Mouse (Mus musculus): ENCODE measurements around the gene Ehmt2.

Ehmt2 gene

DNA sequence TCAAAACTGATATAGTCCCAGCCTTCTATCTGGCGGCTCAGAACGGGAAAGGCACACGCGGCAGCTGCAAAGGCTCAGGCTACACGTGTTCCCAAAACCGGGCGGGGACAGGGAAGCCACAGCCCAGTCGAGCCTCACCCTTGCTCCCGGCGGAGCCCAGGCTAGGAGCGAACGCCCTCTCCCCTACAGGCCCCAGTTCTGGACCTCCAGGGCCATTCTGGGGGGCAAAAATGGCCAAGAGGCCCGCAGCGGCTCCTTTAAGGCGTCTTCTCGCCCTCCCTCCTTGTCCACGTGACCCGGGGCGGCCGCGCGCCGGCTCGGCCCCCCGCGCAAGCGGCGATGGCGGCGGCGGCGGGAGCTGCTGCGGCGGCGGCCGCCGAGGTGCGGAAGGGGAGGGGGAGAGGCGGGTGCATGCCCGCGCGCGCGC is at the start of gene Ehmt2, which contains the start of gene C2:
Ehmt2 (plus strand) TSS at position 310 of the 427 bp plus-strand sequence.
C2 (minus strand) TSS at position 106 of the 427 bp plus-strand sequence.
- peak; percentile 83 for DNase-seq (ENCODE audit: low read depth, low spot score)

- DNase-seq (ENCODE audit: low read depth, low spot score), result peak; percentile 99
These were observed 48.4 kb upstream of the Ehmt2 start, which contains the start of the genes Skiv2l and Nelfe for GRCm38 (mm10) chr17:34849722-34850516. TSS of gene Skiv2l (minus strand) at chr17:34850210. TSS of gene Nelfe (plus strand) at chr17:34850391.

GRCm38 (mm10) chr17:34850517-34851125 is 47.6 kb upstream of the Ehmt2 start:
- no peak for DNase-seq (ENCODE audit: low read depth, low spot score)

- DNase-seq (ENCODE audit: low read depth, low spot score), result no peak
These were observed 44.8 kb upstream of the Ehmt2 start for GRCm38 (mm10) chr17:34853511-34853910.

DNA sequence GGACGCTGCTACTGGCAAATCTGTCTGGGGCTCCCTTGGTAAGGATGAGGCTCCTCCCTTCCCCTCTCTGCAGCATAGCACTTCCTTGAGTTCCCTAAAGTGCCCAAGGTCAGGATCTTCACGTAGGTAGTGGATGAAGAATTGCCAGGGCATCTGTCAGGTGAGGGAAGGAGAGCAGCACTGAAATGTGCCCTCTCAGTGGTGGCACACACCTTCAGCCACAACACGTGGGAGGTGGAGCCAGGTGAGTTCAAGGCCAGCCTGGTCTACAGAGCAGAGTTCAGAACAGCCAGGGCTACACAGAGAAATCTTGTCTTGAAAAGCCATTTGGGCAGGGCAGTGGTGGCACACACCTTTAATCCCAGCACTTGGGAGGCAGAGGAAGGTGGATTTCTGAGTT is 43.5 kb upstream of the Ehmt2 start:
- no peak for DNase-seq (ENCODE audit: low read depth, low spot score)

DNA sequence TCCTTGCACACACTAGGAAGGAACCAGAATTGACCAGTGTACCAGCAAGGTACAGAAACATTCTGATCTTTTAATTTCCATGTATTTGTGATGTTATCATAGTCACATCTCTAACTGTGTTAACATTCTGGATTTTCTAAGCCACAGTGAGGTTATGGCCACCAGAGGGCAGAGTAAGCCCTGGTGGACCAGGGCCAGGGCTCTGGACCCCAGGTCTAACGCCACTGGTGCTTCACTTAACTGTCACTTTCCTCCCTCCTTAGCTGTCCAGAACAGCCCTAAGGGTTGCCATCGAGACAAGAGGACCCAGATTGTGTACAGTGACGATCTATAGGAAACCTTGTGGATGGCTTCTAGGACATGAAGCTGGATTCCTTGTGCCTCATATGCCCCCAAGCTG is 42.4 kb upstream of the Ehmt2 start:
- peak; percentile 61 for DNase-seq (ENCODE audit: low read depth, low spot score)

DNA sequence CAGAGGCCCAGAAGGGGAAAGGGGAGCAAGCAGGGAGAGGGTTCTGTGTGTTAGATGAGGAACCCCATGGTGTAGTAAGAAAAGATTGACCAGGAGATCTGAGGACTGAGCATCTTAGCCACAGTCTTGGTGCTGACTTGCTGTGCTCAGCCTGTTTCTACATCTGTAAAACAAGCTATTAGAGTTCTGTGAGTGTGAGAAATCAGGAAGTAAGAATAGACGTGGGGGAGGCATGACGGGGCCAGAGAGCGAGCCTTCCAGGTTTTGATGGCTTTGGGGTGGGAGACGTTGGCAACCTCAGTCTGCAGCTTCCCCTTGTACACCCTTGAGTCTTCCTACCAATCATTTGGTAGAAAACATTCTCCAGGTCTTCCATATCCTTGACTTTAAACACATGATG is 39.6 kb upstream of the Ehmt2 start:
- no peak for DNase-seq (ENCODE audit: low read depth, low spot score)

GRCm38 (mm10) chr17:34860514-34860913 is 37.8 kb upstream of the Ehmt2 start:
- no peak for DNase-seq (ENCODE audit: low read depth, low spot score)

- no peak for DNase-seq (ENCODE audit: low read depth, low spot score)
These were observed 36.4 kb upstream of the Ehmt2 start for GRCm38 (mm10) chr17:34861704-34862415.

GRCm38 (mm10) chr17:34862416-34863081 is 35.7 kb upstream of the Ehmt2 start, which contains the start of gene Cfb:
TSS of gene Cfb (minus strand) at chr17:34862518.
- no peak for DNase-seq (ENCODE audit: low read depth, low spot score)

- DNase-seq (ENCODE audit: low read depth, low spot score), result no peak
These were observed 32.3 kb upstream of the Ehmt2 start for GRCm38 (mm10) chr17:34865981-34866380.

- no peak for DNase-seq (ENCODE audit: low read depth, low spot score)
These were observed 23.9 kb upstream of the Ehmt2 start for GRCm38 (mm10) chr17:34874321-34874720.

GRCm38 (mm10) chr17:34879336-34879879 is 18.9 kb upstream of the Ehmt2 start, which contains the start of gene Zbtb12:
TSS of gene Zbtb12 (plus strand) at chr17:34879483.
- no peak for DNase-seq (ENCODE audit: low read depth, low spot score)

DNA sequence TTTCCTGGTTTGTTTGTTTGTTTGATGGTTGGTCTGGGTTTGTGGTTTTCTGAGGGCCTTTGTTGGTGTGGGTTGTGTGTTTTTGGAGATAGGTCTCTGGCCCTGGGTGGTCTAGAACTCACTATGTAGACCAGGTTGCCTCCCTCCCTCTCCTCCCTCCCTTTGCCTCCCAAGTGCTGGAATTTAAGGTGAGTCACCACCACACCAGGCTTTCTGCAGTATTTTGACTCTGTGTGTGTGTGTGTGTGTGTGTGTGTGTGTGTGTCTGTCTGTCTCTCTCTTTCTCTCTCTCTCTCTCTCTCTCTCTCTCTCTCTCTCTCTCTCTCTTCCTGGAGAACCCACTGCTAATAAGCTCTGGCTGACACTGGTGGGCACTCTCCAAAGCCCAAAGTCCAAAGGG is 17.1 kb upstream of the Ehmt2 start:
- no peak for DNase-seq (ENCODE audit: low read depth, low spot score)

GRCm38 (mm10) chr17:34881683-34882310 is 16.5 kb upstream of the Ehmt2 start, which contains the start of gene Gm20547:
TSS of gene Gm20547 (minus strand) at chr17:34882042.
- peak; percentile 35 for DNase-seq (ENCODE audit: low read depth, low spot score)

DNA sequence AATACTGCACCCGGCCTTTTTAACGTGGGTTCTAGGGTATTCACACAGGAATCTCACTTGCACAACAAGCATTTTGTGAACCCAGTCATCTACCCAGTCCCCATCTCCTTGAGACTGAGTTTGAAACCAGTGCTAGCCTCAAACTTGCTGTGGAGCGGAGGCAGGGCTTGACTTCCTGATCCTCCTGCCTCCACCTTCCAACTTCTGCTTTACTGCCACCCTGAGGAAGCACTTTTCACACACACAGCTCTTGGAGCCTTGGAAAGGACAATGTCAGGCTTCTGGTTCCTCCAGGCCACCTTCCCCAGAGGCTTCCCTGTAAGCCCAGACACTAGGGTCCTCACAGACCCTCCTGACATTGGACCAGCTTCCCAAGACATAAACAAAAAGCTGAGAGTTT is 14.9 kb upstream of the Ehmt2 start:
- DNase-seq (ENCODE audit: low read depth, low spot score), result no peak

DNA sequence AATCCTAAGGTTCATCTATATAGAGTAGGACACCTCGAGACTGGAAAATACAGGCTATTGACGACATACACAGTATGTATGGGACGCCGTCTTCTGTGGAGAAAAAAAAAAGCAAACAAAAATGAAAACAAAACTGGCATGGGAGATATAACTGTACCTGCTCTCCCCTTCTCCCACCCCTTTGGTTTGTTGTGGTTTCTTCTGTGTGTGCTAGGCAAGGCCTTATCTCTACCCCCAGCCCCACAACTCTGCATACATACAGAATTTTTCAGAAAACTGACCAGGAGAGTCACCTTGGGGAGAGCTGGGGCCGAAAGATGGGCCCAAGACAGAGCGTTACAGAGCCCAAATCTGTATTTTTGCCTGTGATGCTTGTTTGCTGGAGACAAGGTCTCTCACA is 13.6 kb upstream of the Ehmt2 start:
- no peak for DNase-seq (ENCODE audit: low read depth, low spot score)

DNA sequence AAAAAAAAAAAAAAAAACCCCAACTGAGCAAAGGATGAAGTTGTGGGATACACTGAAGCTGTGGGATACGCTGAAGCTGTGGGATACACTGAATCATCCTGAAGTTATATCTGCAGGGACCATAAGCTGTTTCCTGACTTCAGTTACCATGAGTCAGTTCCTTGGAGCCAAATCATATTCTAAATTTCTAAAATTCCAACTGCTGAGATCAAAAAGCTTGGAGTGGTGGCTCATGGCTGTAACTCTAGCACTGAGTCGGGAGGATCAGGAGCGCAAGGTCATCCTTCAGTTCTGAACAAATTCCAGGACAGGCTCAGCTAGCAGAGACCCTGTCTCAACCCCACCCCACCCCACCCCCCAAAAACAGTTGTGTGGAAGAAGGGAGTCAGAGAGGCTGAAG is 12.7 kb upstream of the Ehmt2 start:
- no peak for DNase-seq (ENCODE audit: low read depth, low spot score)

DNA sequence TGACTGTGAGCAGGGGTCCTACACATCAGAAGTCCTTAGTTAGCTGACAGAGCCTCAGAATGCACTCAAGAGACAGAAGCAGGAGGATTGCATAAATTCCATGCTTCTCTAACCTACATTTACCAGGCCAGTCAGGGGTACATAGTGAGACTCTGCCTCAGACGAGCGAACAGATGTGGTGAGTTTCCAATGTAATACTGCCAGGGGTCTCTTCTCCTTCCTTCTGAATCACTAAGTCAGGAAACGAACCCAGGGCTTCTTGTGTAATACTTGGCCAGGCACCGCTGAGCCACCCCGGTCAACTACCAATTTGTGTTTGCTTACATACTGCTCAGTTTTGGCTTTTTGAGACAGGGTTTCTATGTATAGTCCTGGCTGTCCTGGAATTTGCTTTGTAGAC is 10.3 kb upstream of the Ehmt2 start:
- DNase-seq (ENCODE audit: low read depth, low spot score), result no peak

- DNase-seq (ENCODE audit: low read depth, low spot score), result peak; percentile 63
These were observed 8.1 kb upstream of the Ehmt2 start for GRCm38 (mm10) chr17:34890074-34890743.

Measured in ZHBTc4 (cell line).